Mouse (Mus musculus) right cerebral cortex, postnatal 4 days (tissue): ENCODE results near the gene Pla2g3.

Experiments used
- DNase-seq: peaks from one replicate; pipeline ENCODE4 v3.0.0-alpha.2; 2022

The Pla2g3 gene

GRCm38 (mm10) chr11:3495496-3495895, 7.4 kb downstream of the Pla2g3 start:
- no peak for DNase-seq

GRCm38 (mm10) chr11:3496756-3497155, 8.7 kb downstream of the Pla2g3 start:
- no peak for DNase-seq

- no peak for DNase-seq
Measured at GRCm38 (mm10) chr11:3497296-3497695, 9.2 kb downstream of the Pla2g3 start.

- DNase-seq: no peak
Measured at GRCm38 (mm10) chr11:3502057-3502456, 14.0 kb downstream of the Pla2g3 start.

DNA sequence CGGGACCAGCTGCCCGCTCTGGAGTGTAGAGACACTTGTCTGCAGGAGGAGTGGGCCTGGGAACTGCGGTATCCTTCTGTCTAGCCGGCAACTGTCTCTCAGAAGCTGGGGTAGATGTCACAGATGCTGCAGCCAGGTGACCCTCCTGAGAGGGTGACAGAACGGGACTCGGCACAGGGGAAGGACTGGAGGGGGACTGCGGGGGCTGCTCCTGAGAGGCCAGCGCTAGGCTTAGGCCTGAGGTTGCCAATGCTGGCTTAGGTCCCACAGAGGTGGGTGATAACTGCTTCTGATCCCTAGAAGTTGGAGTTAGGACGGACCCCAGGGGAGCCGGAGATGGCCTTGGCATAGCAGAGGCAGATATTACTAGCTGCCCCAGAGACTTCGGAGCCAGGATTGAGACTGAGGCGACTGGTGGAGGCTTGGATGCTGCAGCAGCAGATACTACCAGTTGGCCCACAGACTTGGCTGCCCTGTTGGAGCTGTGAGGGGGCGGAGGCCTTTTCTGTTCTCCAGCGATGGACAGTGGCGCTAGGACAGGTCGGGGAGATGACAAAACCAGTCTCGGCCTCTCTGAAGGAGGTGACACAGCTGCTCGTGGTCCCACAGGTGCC, 14.5 kb downstream of the Pla2g3 start:
- no peak for DNase-seq

DNA sequence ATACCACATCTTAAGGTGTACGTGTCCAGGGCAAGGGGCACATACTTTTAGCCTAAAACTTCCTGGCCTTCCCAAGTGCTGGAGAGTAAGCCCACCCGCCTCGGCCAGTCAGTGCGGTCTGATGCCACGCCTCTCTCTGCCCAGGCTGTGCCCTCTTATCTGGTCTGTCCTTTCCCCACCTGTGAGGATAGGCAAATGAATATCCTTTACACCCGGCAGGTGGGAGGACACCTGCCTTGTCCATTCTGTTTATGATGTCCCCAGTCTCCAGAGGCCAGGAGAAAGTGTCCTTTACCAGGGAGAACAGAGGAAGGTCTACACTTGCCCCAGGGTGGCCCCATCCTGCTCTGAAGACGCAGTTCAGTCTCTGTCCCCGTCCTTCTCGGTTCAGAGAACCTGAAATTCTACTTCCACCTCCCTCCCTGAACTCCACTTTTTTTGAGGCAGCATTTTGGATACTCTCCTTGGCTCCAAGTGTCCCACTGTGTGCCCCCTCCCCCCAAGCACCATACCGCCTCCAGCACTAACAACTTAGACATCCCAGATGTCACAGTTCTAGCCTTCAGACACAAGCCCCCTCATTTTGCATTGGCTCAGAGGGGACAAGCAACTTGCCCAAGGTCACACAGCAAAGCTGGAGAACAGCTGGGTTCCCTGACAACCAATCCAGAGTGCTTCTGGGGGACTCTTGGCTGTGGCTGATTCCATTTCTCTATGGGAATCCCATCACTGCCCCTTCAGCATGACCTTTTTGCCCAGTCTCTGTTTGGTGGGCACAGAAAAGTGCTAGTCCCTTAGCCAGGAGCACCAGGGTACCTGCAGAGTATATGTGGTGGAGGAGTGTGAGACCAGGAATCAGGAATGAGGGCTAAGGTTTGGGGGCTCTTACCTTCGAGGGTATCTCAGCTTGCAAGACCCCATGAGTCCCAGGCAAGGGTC, 15.9 kb downstream of the Pla2g3 start:
- DNase-seq: no peak

- no peak for DNase-seq
Measured at GRCm38 (mm10) chr11:3508226-3508625, 20.1 kb downstream of the Pla2g3 start.

DNA sequence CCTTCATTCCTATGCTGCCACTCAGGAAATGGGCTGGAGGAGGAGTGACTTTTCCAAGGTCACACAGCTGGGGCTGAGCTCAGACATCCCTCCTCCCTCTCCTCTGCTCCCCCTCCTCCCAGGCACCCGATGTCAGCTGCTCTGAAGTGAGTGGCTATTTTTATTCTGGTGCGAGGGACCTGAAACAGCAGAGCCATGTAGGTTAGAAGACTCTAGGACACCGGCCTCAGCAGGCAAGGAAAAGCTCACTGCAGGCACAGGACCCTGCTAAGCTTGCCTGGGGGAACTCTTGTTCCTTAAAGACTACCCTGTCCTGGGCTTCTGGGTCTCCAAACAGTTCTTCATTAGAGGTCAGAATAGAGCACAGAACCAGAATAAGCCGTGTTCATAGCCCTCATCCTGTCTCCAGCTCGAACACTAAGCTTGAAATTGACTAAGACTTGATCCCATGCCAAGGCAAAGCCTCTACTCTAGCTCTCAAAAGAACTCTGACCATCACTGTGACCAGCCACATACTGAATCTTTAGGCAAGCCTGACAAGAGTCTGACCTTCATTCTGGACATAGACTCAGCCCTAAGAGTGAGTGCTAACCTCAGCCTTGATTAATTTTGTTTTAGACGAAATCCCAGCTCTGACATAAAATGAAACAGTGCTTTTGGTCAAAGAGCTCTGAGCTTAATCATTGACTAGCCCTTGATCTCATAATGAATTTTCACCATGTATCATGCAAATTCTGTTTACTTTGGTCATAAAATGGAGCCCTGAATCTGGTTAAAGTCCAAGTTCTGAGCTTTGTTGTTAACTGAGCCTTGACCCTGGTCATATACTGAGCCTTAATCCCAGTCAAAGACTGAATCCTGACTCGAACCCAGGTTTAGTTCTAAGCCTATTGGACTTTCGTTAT, 21.3 kb downstream of the Pla2g3 start:
- no peak for DNase-seq

DNA sequence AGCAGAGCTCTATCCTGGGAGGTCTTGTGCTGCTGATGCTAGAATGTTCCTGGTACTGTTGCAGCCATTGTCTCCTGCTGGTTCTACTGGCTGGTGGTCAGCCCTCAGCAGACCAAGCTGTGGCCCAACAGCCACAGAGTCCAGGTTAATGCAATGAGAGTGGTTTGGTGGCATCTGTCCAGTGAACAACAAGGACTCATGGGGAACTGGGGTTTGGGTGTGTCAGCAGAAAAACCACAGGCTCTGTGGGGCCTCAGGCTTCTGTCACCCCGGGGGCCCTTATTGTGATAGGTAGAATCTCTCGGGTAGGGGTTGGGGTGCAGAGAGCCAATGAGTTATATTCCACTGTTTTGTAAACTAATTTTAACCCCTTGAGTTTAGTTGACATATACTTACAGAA, 22.2 kb downstream of the Pla2g3 start:
- DNase-seq: no peak

- no peak for DNase-seq
Measured at GRCm38 (mm10) chr11:3513291-3513690, 25.2 kb downstream of the Pla2g3 start.

- DNase-seq: peak; percentile 81
Measured at GRCm38 (mm10) chr11:3514529-3515054, 26.5 kb downstream of the Pla2g3 start, which contains the start of gene Selenom. TSS of gene Selenom (plus strand) at chr11:3514684.

GRCm38 (mm10) chr11:3515216-3515615, 27.1 kb downstream of the Pla2g3 start:
- DNase-seq: no peak

DNA sequence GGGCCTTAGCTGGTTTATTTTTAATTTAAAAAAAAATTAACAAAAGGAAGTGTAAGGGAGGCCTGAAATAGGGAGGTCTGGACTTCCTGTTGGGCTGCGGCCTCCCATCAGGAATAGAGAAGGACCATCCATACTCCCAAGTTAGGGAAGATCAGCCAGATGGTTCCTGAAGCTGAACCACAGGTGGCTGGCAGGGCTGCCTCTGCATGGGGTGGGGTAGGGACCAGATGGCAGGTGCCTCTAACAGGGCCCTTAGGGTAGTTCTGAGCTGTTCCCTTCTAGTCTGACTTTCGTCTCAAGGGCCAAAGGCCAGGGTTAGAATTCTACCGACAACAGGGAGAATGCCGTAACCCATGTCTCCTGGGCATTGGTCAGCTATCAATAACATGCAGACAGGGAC, 27.6 kb downstream of the Pla2g3 start:
- DNase-seq: no peak

- DNase-seq: no peak
Measured at GRCm38 (mm10) chr11:3516121-3516520, 28.0 kb downstream of the Pla2g3 start.

GRCm38 (mm10) chr11:3516859-3517845, 29.1 kb downstream of the Pla2g3 start:
- DNase-seq: no peak

GRCm38 (mm10) chr11:3517846-3518732, 30.0 kb downstream of the Pla2g3 start:
- no peak for DNase-seq

DNA sequence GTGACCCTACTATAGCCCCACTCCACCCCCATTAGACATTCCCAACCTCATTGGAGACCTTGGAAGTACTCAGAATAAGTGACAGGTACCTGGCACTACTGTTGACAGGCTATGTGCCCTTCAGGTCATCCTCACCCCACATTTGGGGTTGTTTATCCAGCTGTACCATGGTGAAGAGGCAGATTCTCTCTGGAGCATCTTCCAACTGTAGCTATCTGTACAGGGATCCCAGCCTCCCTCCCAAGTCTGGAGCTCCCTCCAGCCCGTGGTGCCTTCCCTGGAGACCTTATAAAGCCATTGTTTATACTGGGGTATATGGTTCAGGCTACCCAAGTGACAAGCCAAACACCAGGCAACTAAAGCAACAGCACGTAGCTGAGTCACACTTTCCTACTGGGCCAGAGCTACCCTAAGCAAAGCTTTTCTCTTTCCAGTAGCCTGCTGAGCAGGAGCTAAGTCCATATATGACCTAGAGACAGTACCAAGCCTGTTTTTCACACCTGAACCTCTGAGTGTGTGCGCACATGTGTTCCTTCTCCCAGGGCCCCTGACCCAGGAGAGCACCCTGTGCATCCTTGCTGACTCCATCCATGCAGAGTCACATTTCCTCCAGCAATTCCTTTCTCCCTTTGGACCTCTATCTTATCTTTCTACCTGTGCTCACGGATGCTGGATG, 31.1 kb downstream of the Pla2g3 start:
- no peak for DNase-seq

DNA sequence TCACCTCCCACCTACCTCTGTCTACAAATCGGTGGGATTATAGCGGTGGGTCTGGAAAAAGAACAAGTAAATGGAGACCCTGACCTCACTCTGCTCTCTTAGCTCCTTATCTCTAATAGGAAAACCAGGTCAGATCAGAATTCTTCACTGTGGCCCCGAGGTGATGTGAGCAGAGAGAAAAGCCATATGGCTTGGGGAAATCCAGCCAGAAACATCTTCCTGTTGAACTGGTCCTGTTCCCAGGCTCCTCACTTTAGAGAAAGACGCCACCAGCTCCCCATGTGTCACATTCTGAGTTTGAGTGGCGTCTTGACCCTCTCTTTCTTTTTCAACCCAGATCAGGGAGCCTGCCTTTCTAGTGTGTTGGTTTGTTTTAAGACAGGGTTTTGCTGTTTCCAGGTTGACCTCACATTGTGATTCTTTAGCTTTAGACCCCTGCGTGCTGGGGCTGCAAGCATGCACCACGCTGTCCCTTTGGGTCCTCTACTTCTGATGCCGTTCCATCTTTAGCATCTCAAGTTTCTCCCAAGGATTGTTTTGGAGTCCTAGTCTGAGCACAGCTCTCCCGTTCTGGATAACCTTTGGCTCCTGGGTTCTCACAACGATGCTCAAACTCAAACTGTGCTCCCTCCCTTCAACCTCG, 31.8 kb downstream of the Pla2g3 start:
- DNase-seq: no peak

DNA sequence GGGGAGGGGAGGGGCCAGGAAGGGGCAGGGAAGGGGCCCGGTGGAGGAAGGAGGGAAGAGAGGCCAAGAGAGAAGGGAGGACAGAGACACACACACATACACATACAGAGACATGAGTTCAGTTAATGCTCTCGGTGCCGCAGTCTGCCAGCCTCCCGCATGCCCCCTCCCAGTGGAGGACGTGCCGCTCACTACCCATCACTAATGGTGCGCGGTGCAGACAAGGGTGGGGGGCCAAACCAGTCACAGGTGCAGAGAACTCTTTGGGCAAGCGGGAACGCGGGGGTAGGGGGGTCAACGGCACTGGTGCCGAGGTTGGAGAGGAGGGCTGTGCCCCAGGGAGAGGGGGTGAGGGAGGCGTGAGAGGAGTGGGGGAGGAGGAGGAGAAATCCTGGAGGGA, 32.8 kb downstream of the Pla2g3 start:
- DNase-seq: no peak
